ENCODE assay signal across 12 mouse cellular contexts in the genomic region with DNA sequence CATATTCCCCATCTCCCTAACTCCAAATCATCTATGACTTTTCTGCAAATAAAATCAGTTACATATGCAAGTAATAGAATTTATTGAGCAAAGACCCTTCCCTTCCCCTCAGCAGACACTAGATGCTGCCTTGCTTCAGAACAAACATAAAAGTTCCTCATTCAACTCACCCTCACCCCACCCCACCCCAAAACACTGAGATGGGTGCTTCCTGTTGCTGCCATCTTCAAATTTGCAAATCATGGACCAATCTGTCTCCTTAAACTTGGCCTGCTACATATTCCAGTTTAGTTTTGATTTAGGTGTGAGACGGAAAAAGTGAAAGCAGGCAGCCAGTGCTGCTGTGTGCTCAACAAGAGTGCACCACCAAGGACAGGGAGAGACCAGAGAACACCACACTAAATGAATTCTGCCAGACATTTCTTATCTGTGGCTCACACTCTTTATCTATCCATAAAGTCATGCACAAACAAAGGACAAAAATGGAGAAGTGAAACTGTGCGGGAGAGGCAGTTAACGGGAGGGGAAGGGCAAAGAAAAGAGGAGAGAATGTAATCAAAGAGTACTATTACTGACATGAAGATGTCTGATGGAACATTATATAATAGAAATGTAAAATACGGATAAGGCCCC. TPM values are rescaled to one million over a fixed set of nuclear protein-coding genes. Genes with fewer than 3 reads are reported as not detected.
DNase-seq lines count a peak whose midpoint lies in the region; ATAC-seq lines count a peak whose summit lies in the region.
"Had no signal": no experiment of that assay in that cellular context is flagged by ENCODE, and none has a peak within 500 bp of the region (broad histone marks: within the 10 kb centered on the region; RNA-seq: fewer than 3 reads in every experiment).

No protein-coding gene starts in this region.

- H3K4me2 ChIP-seq in heart, embryonic 13.5 days, result peak overlapping the region; percentile 59
- peak overlapping the region; percentile 61 for H3K4me2 ChIP-seq in liver, embryonic 12.5 days
- H3K4me2 ChIP-seq in forebrain, embryonic 16.5 days (ENCODE audit: low read length), result no peak overlapping the region

- no peaks in the 10 kb centered on the region for H3K27me3 ChIP-seq in heart, embryonic 13.5 days (replicated peaks)
- H3K27me3 ChIP-seq in liver, embryonic 12.5 days (replicated peaks), result no peaks in the 10 kb centered on the region
- no peaks in the 10 kb centered on the region for H3K27me3 ChIP-seq in forebrain, embryonic 16.5 days (replicated peaks; ENCODE audit: control insufficient read depth, insufficient read depth, low read length)

- no peaks in the 10 kb centered on the region for H3K9me3 ChIP-seq in heart, embryonic 13.5 days
- H3K9me3 ChIP-seq in liver, embryonic 12.5 days (replicated peaks), result peaks cover 4% of the 10 kb centered on the region; the same call in 1 of the 2 replicates
- H3K9me3 ChIP-seq in forebrain, embryonic 16.5 days (ENCODE audit: control insufficient read depth, low read length), result no peaks in the 10 kb centered on the region

- H3K27ac ChIP-seq in heart, embryonic 13.5 days (replicated peaks), result peak overlapping the region; percentile 54
- 0 out of 2 replicates have a peak overlapping the region, but pooled peaks have one; percentile 26 for H3K27ac ChIP-seq in brown adipose tissue, adult 24 weeks (replicated peaks; ENCODE audit: low read depth, low read length)
- peak overlapping the region; percentile 89 for H3K27ac ChIP-seq in liver, embryonic 12.5 days
- no peak overlapping the region for H3K27ac ChIP-seq in forebrain, embryonic 16.5 days (ENCODE audit: low read length)

- peak overlapping the region; percentile 52 for H3K9ac ChIP-seq in heart, embryonic 13.5 days
- peak overlapping the region; percentile 52 for H3K9ac ChIP-seq in liver, embryonic 12.5 days
- H3K9ac ChIP-seq in forebrain, embryonic 16.5 days (replicated peaks; ENCODE audit: low read depth, low read length), result no peak overlapping the region

- H3K4me3 ChIP-seq in heart, embryonic 13.5 days, result peak overlapping the region; percentile 20
- H3K4me3 ChIP-seq in brown adipose tissue, adult 24 weeks (ENCODE audit: insufficient read depth, low read depth, low read length), result no peak overlapping the region
- H3K4me3 ChIP-seq in liver, embryonic 12.5 days, result peak overlapping the region; percentile 31
- H3K4me3 ChIP-seq in forebrain, embryonic 16.5 days (replicated peaks; ENCODE audit: low read length), result no peak overlapping the region

- no peak for DNase-seq in heart, adult 18-20 months
- DNase-seq in 416B (ENCODE audit: low read depth), result peak; percentile 37
- no peak for DNase-seq in right cerebral cortex, postnatal 25 days
- no peak for DNase-seq in gastrocnemius, adult 18-20 months (ENCODE audit: low spot score)
- DNase-seq: cerebellum, postnatal 25 days; gastrocnemius, postnatal 25 days; kidney, adult 8-10 months had no signal

- H3K36me3 ChIP-seq in heart, embryonic 13.5 days, result peaks cover 8% of the 10 kb centered on the region
- peaks cover 30% of the 10 kb centered on the region for H3K36me3 ChIP-seq in liver, embryonic 12.5 days
- no peaks in the 10 kb centered on the region for H3K36me3 ChIP-seq in forebrain, embryonic 16.5 days (ENCODE audit: control insufficient read depth, insufficient read depth)

- peaks cover 10% of the 10 kb centered on the region for H3K4me1 ChIP-seq in heart, embryonic 13.5 days
- peaks cover 3% of the 10 kb centered on the region for H3K4me1 ChIP-seq in brown adipose tissue, adult 24 weeks (ENCODE audit: control insufficient read depth, insufficient read depth, insufficient read length, low read length)
- peaks cover 71% of the 10 kb centered on the region for H3K4me1 ChIP-seq in liver, embryonic 12.5 days
- H3K4me1 ChIP-seq in forebrain, embryonic 16.5 days (replicated peaks; ENCODE audit: control insufficient read depth, insufficient read depth, low read length), result no peaks in the 10 kb centered on the region

- no peak for ATAC-seq in heart, embryonic 13.5 days (ENCODE audit: extremely low read depth, insufficient number of reproducible peaks, low FRiP score, low TSS enrichment)
- peak; percentile 85 for ATAC-seq in liver, embryonic 12.5 days
- ATAC-seq in forebrain, embryonic 16.5 days, result no peak
- ATAC-seq: CD4-positive, CD25-positive, alpha-beta regulatory T cell, adult 4 months had no signal

- 21% methylated on average over 4 of the region's 4 CpGs for WGBS in heart, embryonic 13.5 days
- 11% methylated on average over 4 of the region's 4 CpGs for WGBS in liver, embryonic 12.5 days (ENCODE audit: insufficient replicate concordance)
- 81% methylated on average over 4 of the region's 4 CpGs for WGBS in forebrain, embryonic 16.5 days

RNA-seq across cellular contexts. Expression of gene Ncoa7, which starts 48.2 kb away (rescaled TPM):
- polyA plus RNA-seq in heart, embryonic 13.5 days (2015; fragmentation: Nextera tagmentation; extraction: Ambion mirVana), result 7.1 and 7.2 TPM in 2 replicates
- total RNA-seq in heart, adult 18-20 months (2021), result 1 to 10 TPM; 4.0 to 4.6 TPM
- polyA plus RNA-seq in brown adipose tissue, adult 24 weeks (2012; ENCODE audit: insufficient read depth, insufficient read length, missing spikeins), result 11.1 and 20.7 TPM in 2 replicates
- polyA plus RNA-seq in liver, embryonic 12.5 days (2016; fragmentation: Nextera tagmentation; extraction: Ambion mirVana), result 12.9 and 14.2 TPM in 2 replicates
- 1 to 10 TPM; 1.2 to 1.6 TPM for total RNA-seq in gastrocnemius, adult 18-20 months (2021)
- polyA plus RNA-seq in forebrain, embryonic 16.5 days (2015; fragmentation: Nextera tagmentation; extraction: Ambion mirVana), result 14.8 and 18.7 TPM in 2 replicates

Comparison
In these comparisons a context has a peak if more than half of its experiments do, and no peak if none do; other contexts are left out.
1. H3K4me3 ChIP-seq: peak in heart, embryonic 13.5 days (single experiment) and liver, embryonic 12.5 days (single experiment); none in brown adipose tissue, adult 24 weeks (single experiment) and forebrain, embryonic 16.5 days (single experiment).